Mouse (Mus musculus) heart, adult 8-10 months (tissue): Measurements from ENCODE around the gene Zfp663. TPM values are rescaled to one million over a fixed set of nuclear protein-coding genes. Genes with fewer than 3 reads are reported as not detected.
A peak's percentile ranks its signal among the peaks of the same experiment; 100 is the strongest.

ENCODE experiments used
- DNase-seq: peaks from one replicate; pipeline ENCODE4 v3.0.0; 2022; ENCODE audit warnings: low spot score
- total RNA-seq, 4 experiments: library from RNA; stranded (reverse); gene quantifications; 2 replicates each; pipeline ENCODE4 v1.2.4; 2022

Zfp663 gene
- total RNA-seq, 4 experiments from 2014 or later: not detected

DNA sequence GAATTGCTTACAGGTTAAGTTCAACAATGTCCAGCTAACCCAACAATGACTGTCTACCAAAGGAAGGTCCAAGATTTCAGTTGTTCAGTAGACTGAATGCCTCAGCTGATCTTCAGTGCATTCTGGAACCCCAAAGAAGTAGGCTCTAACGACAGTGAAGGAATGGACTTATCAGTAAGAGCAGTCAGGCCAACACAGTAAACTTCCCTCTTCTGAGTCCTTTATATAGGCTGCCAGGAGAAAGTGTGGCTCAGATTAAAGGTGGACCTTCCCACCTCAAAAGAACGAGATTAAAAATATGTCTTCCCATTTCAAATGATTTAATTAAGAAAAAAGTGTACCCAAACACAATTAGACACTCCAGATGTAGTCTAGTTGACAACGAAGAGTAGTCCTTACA, 1.8 kb upstream of the Zfp663 start:
- DNase-seq: no peak

- DNase-seq: no peak
Measured at GRCm38 (mm10) chr2:165367868-165368439, 575 bp downstream of the Zfp663 start.

GRCm38 (mm10) chr2:165367047-165367520, 1.4 kb downstream of the Zfp663 start:
- no peak for DNase-seq

GRCm38 (mm10) chr2:165364334-165365091, 4.0 kb downstream of the Zfp663 start:
- no peak for DNase-seq

DNA sequence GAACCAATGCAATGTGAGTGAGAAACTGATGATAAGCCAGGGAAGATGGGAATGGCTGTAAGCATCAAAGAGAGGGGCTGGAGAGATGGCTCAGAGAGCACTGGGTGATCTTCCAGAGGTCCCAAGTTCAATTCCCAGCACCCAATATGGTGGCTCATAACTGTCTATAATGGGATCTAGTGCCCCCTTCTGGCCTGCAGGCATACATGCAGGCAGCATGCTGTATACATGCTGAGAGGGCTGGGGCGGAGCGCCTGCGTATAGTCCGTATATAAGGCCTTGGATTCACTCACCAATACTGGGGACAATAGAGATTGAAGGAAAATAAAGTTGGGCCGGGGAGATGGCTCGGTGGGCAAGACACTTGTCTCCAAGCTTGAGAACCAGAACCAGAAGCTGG, 5.2 kb downstream of the Zfp663 start:
- no peak for DNase-seq

GRCm38 (mm10) chr2:165360861-165361260, 7.7 kb downstream of the Zfp663 start:
- DNase-seq: peak; percentile 45

DNA sequence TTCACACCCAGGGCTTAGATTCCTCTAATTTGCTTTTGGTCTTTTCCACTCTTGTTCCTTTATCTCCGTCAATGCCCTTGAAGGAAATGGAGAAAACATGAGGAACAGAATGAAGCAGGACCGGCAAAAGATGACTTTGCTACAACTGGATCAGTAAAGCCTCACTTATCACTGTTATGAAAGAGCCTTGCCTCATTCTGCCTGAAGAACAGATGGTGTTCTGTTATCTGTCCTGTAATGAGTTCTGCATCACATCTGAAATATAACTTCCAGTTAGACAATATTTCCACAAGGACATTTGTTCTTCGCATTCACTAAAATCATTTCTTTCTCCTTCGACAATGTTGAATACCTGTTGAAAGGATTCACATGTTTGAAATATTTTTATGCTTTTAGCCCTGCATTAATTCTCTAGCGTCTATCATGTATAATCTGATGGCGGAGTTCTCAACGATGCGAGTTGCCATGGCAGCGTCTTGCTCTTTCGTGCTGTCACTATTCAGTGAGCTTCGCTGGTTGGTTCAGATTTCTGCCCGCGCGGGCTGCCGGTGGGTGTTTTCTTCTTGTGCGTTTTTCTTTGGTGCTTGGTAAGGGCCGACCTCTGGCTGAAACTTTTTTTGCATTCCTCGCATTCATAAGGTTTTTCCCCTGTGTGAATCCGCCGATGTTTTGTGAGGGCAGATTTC, 16.6 kb downstream of the Zfp663 start:
- DNase-seq: no peak

DNA sequence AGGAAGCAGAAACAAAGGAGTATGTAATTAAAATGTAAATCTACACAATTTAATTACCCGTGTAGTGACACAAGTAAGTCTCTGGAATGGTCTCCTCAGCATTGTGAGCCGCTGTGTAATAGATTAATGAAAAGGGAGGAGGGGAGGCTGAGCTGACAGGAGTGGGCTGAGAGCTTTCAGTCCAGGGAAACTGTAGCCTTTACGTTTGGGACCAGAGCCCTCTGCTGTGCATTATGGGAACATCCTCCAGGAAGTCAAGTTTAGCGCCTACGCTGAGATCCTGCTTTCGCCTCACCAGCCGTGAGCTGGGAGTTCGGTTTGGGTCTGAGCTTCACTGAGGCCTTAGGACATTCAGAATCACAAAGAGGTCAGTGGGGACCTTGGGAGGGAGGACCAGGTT, 19.1 kb downstream of the Zfp663 start:
- no peak for DNase-seq

DNA sequence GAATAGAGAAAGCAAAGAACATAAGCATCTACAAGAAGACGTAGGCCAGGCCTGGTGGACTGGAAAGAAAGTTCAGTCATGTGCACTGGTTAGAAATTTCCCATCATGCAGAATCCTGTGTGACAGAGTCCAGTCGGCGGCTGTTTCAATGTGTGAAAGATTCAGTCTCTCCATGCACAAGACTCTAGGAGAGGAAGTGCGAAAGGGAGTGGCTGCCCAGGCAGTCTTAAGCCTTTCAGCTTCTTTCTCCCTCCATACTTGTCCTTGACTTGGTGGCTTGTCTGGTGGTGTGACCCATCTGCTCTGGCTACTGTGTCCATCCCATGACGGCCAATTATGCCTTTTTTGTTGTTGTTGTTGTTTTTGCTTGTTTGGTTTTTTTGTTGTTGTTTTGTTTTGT, 22.3 kb downstream of the Zfp663 start:
- no peak for DNase-seq

DNA sequence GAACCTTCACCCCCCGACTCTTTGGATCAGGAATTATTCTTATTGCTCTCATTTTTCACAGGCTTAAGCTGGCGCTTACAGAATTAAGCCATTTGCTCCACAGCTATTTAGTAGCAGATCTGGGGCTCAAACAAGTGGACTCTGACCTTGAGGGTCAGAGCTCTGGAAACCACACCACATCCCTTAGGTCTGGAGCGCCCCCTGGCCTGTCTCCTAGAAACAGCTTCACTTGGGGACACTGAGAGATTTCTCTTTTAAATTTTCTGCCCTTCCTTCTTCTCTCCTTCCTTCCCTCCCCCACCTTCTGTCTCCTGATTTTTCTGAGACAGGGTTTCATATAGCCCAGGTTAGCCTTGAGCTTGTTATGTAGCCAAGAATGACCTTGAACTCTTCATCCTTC, 31.3 kb downstream of the Zfp663 start:
- DNase-seq: no peak

- peak; percentile 58 for DNase-seq
Measured at GRCm38 (mm10) chr2:165332610-165333210, 35.8 kb downstream of the Zfp663 start.

GRCm38 (mm10) chr2:165329703-165330102, 38.8 kb downstream of the Zfp663 start:
- DNase-seq: no peak

DNA sequence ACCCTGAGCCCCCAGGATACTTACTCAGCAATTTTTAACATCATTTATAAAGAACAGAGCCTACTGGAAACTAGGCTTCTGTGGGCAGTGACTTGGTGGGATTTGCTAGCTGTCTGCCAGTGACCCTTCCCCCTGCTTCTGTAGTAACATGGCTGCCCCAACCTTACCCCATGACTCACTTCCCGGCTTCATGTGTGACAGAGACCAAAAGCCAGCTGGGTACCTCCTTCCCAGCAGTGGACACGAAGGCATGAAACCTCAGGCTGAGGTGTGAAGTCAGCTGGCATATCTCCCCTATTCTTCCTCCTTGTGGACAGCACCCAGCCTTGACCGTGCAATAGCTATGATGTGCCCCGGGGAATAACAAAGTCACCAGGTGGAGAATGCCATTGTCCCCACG, 39.8 kb downstream of the Zfp663 start:
- no peak for DNase-seq

DNA sequence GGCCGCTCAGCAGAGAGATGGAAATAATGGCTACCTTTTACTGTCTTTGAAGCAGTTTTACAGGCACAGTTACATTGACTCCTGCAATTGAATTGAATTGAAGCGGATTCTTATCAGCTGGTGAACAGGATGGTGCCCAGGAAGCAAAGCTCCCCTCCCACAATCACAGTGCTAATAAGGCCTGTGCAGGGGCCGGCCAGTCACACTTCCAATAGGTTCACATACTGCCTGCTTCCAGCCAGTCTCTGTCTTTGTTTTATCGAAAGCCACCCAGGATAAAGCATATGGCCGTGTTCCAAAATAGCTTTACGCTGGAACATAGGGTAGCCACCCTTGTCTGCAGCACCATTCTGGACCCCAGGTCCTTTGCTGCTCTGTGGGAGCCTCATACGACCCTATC, 41.1 kb downstream of the Zfp663 start:
- DNase-seq: no peak

DNA sequence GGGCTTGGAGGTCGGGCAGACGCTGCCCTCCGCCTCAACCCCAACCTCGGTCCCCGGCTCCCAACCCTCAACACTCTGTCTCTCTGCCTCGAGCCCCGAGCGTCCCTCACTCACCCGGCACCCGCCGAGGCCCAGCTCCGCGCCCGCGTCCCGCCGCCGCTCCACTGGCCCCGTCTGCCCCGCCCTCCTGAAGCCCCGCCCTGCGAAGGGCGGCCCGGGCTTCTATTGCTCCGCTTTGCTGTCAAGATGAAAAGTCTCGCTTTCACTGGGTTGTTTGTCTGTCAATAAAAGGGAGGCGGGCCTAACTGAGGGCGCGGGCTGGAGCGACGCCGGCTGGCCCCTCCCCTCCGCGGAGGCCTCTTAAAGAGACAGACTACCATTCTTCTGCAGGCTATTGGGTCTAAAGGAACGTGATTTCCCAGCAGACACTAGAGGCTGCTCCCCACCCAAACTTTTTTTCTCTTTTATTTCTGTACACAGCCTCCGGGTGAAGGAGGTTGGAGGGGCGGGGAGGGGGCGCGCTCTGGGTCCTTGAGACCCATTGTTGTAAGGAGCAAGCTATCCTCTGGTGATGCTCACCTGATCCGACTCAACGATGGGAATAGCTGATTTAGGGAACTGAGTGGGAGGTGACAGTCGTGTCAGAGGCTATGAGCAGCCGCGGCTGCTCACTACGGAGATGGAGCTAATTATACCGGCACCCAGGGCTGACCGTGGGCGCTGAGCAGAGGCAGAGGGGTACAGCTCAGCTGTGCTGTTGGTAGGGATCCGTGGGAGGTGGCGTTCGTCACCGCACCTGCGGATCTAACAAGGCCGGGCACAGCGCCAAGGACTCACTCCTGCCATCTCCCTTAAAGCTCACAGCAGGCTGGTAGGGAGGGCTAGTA, 42.0 kb downstream of the Zfp663 start, which contains the start of gene Elmo2:
TSS of gene Elmo2 (minus strand) at position 176 of the 887 bp plus-strand sequence.
- DNase-seq: peak; percentile 99

GRCm38 (mm10) chr2:165325521-165326303, 42.8 kb downstream of the Zfp663 start:
- DNase-seq: no peak

DNA sequence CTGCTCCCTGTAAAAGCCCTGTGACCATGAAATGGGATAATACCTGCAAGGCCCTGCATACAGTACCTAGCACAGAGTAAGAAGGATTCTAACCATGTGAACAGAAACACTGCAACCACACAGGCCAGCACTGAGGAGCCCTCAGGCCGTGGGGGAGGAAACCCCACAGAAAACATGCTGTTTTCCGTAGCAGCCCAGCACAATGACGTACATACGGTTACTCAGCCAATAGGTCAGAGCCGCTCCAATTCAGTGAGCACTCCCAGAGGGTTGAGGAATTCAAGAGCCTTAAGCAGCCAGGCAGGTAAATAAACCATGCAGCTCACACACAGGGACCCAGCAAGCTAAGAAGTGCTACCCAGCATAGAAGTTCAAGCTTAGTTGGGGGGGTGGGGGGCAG, 44.6 kb downstream of the Zfp663 start:
- DNase-seq: no peak

DNA sequence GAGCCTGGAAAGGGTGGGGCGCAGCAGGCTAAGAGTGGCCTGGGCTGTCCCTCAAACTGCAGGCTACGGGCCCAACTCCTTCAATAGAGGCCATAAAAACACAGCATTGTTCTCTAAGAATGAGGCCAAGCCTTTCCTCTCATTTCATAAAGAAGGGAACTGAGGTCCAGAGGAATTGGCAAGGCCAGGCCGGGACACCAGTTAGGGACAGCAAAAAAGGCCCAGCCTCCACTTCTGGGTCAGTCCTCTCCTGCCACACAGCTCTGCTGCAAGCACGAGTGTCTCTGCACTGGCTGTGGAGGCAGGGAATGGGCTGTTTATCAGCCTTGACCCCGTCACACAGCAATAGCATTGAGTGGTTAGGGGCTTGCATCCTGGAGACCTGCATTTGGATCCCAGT, 45.0 kb downstream of the Zfp663 start:
- no peak for DNase-seq

DNA sequence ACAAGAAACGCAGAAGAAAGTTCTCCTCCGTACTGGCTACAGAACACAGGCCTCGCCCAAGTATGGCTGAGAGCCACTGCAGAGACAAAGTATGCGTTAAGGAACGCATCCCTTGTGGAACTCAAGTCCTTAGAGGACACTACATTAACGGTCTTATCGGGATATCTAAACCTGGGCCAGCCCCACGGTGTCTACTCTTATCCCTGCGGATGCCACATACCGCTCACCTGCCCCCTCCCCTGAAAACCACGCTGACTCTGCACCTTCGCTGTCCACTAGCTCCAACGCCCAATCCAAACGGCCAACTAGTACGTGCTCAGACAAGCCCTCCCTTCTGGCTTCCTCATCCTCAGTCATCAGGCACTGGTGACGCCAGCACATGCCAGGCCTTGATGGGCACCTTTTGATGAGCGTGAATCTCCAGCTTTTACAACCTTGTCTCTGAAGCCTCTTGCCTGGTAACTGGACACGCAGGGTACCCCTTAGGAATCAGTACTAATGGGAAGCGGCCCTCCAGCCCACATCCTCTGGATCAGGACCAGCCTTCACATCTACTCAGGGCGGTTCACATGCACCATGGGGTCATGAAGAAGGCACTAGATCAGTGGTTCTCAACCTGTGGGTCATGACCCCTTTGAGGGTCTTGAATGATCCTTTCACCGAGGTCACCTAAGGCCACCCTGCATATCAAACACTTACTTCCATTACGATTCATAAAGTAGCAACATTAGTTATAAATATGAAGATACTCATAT, 46.4 kb downstream of the Zfp663 start:
- no peak for DNase-seq
